Mouse (Mus musculus) stomach, postnatal 0 days (tissue): Measurements from ENCODE around the gene Shroom3.

Source experiments
- CTCF ChIP-seq: IDR thresholded peaks from 2 replicates; pipeline ENCODE4 v1.5.1; 2016; ENCODE audit warnings: antibody characterized with exemption, low read depth, mild to moderate bottlenecking, moderate library complexity
- EP300 ChIP-seq: optimal IDR thresholded peaks from 2 replicates; pipeline ENCODE3; 2016; ENCODE audit warnings: antibody characterized with exemption

- no peak for TF ChIP-seq CTCF
- TF ChIP-seq EP300: no peak
These were observed 77.3 kb downstream of the Shroom3 start for GRCm38 (mm10) chr5:92760542-92760941.
